Mouse (Mus musculus) ES-E14 (cell line): ENCODE measurements at regions not wholly inside any gene's neighbourhood (a gene's known extent, or its start where the extent isn't known, plus 50 kb on each side); places are given as distances from the start of the nearest gene placed in this dataset.

Source experiments
- DNase-seq: peaks from one replicate; pipeline ENCODE4 v3.0.0-alpha.2; 2013; ENCODE audit warnings: low read depth, low spot score
- H3K27ac ChIP-seq: 2 replicates; pipeline ENCODE4 v1.5.1; 2012; ENCODE audit warnings: low read depth, mild to moderate bottlenecking, low read length, moderate library complexity, mixed read lengths; ENCODE audit not compliant: poor library complexity, insufficient read depth, severe bottlenecking
- H3K36me3 ChIP-seq: 2 replicates; pipeline ENCODE4 v1.6.1; 2012; ENCODE audit warnings: mild to moderate bottlenecking, low read length, moderate library complexity, mixed read lengths; ENCODE audit not compliant: control insufficient read depth, poor library complexity, insufficient read depth, severe bottlenecking
- H3K4me1 ChIP-seq, 2 experiments: fragments of 150-350 bp in 1 of 2; sonication (generic) in 1 of 2; 2 replicates each; pipeline ENCODE4 v1.6.1; 2012; ENCODE audit warnings: low read length in 2 of 2, mild to moderate bottlenecking in 1 of 2, mixed read lengths in 1 of 2; ENCODE audit not compliant: control insufficient read depth in 2 of 2, insufficient read depth in 2 of 2, poor library complexity in 1 of 2
- H3K4me3 ChIP-seq, 2 experiments: fragments of 150-350 bp in 1 of 2; sonication (generic) in 1 of 2; 2 replicates each; pipeline ENCODE4 v1.5.1; 2012; ENCODE audit warnings: low read length in 2 of 2, low read depth in 1 of 2, mild to moderate bottlenecking in 1 of 2, mixed read lengths in 1 of 2; ENCODE audit not compliant: insufficient read depth in 1 of 2, poor library complexity in 1 of 2, severe bottlenecking in 1 of 2
- H3K9ac ChIP-seq: 2 replicates; pipeline ENCODE4 v1.6.1; 2012; ENCODE audit warnings: low read depth, mild to moderate bottlenecking, low read length, mixed read lengths; ENCODE audit not compliant: poor library complexity, insufficient read depth, severe bottlenecking
- H3K9me3 ChIP-seq: fragments of 150-350 bp; sonication (generic); 2 replicates; pipeline ENCODE4 v1.6.1; 2012; ENCODE audit warnings: low read depth, mild to moderate bottlenecking, low read length; ENCODE audit not compliant: control insufficient read depth, insufficient read depth
- CHD2 ChIP-seq: IDR thresholded peaks from 2 replicates; pipeline ENCODE4 v1.6.1; 2014; ENCODE audit warnings: mild to moderate bottlenecking, low read depth, low read length, inconsistent platforms
- HCFC1 ChIP-seq: IDR thresholded peaks from 2 replicates; pipeline ENCODE4 v1.6.1; 2012; ENCODE audit warnings: low read length, inconsistent platforms, borderline replicate concordance; ENCODE audit not compliant: insufficient read depth
- MAFK ChIP-seq: IDR thresholded peaks from 2 replicates; pipeline ENCODE4 v1.6.1; 2014; ENCODE audit warnings: mild to moderate bottlenecking, low read depth, low read length, inconsistent platforms; ENCODE audit not compliant: insufficient read depth
- ZC3H11A ChIP-seq: IDR thresholded peaks from 2 replicates; pipeline ENCODE4 v1.6.1; 2012; ENCODE audit warnings: low read depth, mild to moderate bottlenecking, inconsistent platforms, low read length, borderline replicate concordance
- ZNF384 ChIP-seq: IDR thresholded peaks from 2 replicates; pipeline ENCODE4 v1.6.1; 2012; ENCODE audit warnings: low read depth, low read length, inconsistent platforms
- in situ Hi-C, 2 experiments: fragments of 600-800 bp; cut with MboI; formaldehyde crosslinking; loops; one replicate each; pipeline ENCODE4 v1.15.1; 2025; ENCODE audit warnings: low sequenced_read_pairs in 2 of 2, inconsistent platforms in 1 of 2; ENCODE audit not compliant: unreplicated experiment in 2 of 2

- peaks cover 4 to 5% of the 10 kb centered on the region in 2 experiments; a peak in 2 of 4 replicates for H3K4me1 ChIP-seq
- H3K9ac ChIP-seq, result no peak overlapping the region
- no peak overlapping the region for H3K27ac ChIP-seq
- no peak for TF ChIP-seq ZC3H11A
- TF ChIP-seq MAFK, result no peak
- no peak for TF ChIP-seq HCFC1
- TF ChIP-seq CHD2, result no peak
- TF ChIP-seq ZNF384, result no peak
- in situ Hi-C loops, result no loop called here
- H3K9me3 ChIP-seq, result no peaks in the 10 kb centered on the region
- no peaks in the 10 kb centered on the region for H3K36me3 ChIP-seq
- DNase-seq, result no peak
- no peak overlapping the region for H3K4me3 ChIP-seq
Observed at GRCm38 (mm10) chr6:31345366-31346084, 53.0 kb upstream of the Mkln1 start.

GRCm38 (mm10) chr6:31348333-31348732 is 50.2 kb upstream of the Mkln1 start:
- Histone ChIP-seq H3K9me3 (no peaks in the 10 kb centered on the region), H3K4me3 (no peak overlapping the region), H3K9ac (no peak overlapping the region), H3K27ac (no peak overlapping the region), H3K4me1 (peaks cover 4 to 5% of the 10 kb centered on the region in 2 experiments; a peak in 2 of 4 replicates), H3K36me3 (no peaks in the 10 kb centered on the region)
- DNase-seq, result no peak
- TF ChIP-seq MAFK, result no peak
- no peak for TF ChIP-seq CHD2
- no peak for TF ChIP-seq ZNF384
- no peak for TF ChIP-seq HCFC1
- TF ChIP-seq ZC3H11A, result no peak
- in situ Hi-C loops, result no loop called here
